Mouse (Mus musculus) left cerebral cortex, postnatal 25 days (tissue): ENCODE data around the gene Rbpms2. TPM values are rescaled to one million over a fixed set of nuclear protein-coding genes. Genes with fewer than 3 reads are reported as not detected.

Source experiments
- DNase-seq, 2 experiments: peaks; one replicate each; pipeline ENCODE4 v3.0.0; 2022; ENCODE audit warnings: low spot score in 2 of 2, mixed read lengths in 1 of 2
- intact Hi-C: fragments of 180-260 bp; cut with DNase I; formaldehyde crosslinking; loops from one replicate; pipeline ENCODE4 v1.15.1; 2025
- total RNA-seq, 2 experiments: library from RNA; stranded (reverse); gene quantifications; 2 replicates each; pipeline ENCODE4 v1.2.3; 2021

The Rbpms2 gene
- total RNA-seq = 1 to 10 TPM; 2.2 to 3.2 TPM

DNA sequence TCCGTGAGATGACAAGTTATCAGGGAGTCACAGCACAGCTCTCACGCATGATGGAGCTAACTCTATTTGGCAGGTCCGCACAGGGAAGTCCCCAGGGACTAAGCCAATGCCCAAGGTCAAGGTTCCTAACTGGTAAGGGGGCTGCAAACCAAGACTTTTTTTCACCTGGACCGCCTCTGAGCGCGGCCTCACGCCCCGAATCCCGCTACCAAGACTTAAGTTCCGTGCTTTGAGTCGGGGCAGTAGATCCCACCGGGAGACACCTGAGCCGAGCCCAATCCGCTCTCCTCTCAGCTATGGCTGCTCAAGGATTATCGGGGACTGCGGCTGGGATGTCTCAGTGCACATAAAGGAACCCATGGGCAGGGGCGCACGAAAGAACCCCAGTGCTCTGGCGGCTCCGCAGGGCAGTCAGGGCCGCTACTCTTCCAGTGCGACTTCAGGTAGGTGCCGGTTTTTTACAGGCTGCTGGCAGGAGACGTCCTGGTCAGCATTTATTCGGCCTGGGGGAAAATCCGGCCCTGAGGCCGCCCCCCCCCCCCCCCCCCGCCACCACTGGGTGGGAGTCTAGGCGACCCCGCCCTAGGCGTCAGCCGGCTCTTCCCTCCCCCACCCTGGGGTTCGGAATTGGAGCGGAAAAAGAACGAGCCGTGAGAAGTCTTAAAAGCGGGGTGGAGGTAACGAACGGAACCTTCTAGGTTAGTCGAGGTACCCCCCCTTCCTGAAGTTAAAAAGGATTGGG, at the start of gene Rbpms2:
Gene Rbpms2 (plus strand): TSS at position 624 of the 742 bp plus-strand sequence.
- intact Hi-C loops = no loop called here
- DNase-seq = no peak

DNA sequence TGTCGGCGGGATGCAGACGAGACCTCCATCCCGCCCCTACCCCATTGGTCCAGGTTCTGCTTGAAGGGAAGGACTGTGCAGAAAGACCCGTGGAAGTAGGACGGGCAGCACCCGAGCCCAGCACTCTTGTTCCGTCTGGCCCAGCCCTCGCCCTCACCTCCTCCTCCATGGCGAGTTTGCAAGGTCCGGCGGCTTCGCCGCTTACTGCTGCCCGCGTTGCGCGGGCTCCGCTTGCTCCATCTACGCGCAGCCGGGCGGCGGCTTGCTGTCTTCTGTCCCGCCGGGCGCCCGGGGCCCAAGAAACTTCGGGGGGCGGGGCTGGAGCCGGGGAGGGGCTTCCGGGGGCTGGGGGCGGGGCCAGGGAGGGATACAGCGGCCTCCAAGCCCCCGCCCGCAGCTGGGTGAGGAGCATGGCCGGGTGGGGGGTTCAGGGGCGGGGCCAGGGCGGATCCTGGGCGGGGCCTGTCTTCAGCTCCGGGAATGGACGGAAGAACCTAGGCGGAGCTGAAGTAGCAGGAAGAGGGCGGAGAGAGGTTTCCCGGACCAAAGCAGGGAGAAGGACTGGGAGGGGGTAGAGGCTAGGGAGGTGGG, 49.6 kb upstream of the Rbpms2 start, which contains the start of gene Plekho2:
Gene Plekho2 (minus strand): TSS at position 260 of the 591 bp plus-strand sequence.
- intact Hi-C loops = no loop called here
- peak; percentile 77 to 90 for DNase-seq

DNA sequence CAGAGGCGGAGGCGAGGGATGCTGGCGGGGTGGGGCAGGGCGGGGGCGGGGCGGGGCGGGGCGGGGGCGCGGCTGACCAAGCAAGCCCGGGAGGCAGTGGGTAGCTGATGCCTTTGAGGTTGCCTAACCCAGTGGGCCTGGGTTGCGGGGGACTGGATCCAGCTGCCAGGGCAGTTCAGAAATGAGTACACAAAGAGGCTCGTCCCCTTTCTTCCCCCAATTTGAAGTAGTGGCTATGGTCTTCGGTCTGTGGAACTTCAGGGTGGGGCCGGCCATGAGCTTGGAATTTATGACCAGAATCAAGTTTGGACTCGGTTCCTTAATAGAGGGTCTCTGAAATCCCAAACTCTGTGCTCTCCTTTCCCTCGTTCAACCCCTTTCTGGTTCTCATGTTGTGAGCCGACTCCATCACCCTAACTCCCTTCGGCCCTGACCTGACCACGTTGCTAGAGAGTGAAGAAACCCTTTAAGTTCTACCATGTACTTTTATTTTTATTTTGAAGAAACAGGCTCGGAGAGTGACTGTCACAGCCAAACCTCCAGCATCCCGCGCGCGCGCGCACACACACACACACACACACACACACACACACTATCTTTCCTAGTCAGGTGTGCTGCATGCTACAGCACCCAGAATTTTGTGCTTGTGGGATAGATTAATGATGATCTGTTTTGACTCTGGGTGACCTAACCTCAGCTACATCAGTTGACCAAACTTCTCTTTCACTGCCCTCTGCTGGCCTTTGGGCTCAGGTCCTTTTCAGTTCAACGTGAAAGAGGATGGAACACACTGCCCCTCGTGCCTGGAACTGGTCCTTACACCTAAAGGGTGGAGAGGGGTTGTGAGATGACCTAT, 48.8 kb upstream of the Rbpms2 start:
- intact Hi-C loops = loop anchor here (1.0 kb wide), 1 partner anchor 56 kb away; no protein-coding TSS in a partner anchor

GRCm38 (mm10) chr9:65583045-65583444, 46.4 kb upstream of the Rbpms2 start:
- no peak for DNase-seq
- intact Hi-C loops = no loop called here

More for the DNA sequence above, 48.8 kb upstream of the Rbpms2 start:
- DNase-seq = peak; percentile 64 to 76

DNA sequence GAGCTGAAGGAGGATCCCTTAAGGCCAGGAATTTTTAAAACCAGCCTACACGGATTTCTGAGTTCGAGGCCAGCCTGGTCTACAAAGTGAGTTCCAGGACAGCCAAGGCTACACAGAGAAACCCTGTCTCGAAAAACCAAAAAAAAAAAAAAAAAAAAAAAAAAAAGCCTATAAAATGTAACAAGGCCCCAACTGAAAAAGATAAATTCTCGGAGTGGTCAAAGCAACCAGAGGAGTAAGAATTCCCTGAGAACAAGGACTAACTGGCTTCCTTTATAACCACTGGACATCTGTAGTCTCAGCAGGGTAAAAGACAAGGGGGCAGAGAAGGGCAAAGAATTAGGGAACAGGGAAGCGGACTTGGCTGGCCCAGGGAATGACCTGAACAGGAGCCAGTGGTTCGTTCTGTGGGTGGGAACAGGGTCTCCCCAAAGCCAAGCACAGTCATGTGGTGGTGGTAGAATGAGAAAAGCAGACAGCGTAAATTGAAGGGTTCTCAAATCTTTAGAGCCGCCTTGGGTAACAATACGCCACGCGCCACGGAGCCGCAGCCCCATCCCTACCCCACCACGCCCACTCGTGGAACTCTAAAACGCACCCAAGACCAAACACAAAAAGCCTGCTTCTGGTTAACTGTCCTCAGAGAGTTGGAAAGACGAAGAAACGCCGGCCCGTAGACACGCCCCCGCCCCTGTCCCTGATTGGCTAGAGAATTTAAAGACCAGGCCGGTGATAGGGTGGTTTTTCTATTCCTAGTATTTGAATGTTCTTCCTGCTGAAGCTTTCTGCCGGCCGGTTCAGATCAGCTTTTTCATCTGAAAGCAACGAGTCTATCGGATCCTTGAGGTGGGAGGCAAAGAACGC, 42.8 kb upstream of the Rbpms2 start, which contains the start of gene Pif1:
Gene Pif1 (plus strand): TSS at position 755 of the 864 bp plus-strand sequence.
- DNase-seq = peak; percentile 68 to 84
- intact Hi-C loops = no loop called here

DNA sequence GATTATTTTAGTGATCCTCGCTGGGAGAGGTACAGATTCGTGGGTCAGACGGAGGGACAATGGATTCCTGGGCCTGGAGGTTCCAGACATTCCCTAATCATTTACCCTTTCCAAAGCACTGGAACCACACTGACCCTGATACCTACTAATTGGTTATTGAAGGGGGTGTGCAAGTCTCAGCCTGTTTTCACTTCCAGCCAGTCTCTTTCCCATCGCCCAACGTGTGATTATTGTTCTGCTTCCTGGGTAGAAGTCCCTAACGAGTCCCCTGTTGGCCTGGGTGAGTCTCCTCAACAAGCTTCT, 42.2 kb upstream of the Rbpms2 start:
- intact Hi-C loops = no loop called here
- no peak for DNase-seq

GRCm38 (mm10) chr9:65587573-65588358, 41.7 kb upstream of the Rbpms2 start:
- intact Hi-C loops = no loop called here
- DNase-seq = peak in 1 of 2 experiments; percentile 39

DNA sequence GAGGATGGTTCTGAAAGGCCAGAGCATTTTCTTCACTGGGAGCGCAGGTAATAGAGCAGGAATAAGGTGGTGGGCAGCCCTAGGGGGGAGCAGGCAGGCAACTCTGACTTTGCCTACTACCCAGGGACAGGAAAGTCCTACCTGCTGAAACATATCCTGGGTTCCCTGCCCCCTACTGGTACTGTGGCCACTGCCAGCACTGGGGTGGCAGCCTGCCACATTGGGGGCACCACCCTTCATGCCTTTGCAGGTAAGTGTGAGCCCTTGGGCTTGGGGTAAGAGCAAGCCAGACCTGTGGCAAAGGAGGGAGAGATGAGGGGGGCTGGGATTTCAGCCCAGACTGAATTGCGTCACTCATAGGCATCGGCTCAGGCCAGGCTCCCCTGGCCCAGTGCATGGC, 40.4 kb upstream of the Rbpms2 start:
- intact Hi-C loops = no loop called here
- no peak for DNase-seq

- intact Hi-C loops = no loop called here
- no peak for DNase-seq
These were observed 36.7 kb upstream of the Rbpms2 start for GRCm38 (mm10) chr9:65592721-65593120.

DNA sequence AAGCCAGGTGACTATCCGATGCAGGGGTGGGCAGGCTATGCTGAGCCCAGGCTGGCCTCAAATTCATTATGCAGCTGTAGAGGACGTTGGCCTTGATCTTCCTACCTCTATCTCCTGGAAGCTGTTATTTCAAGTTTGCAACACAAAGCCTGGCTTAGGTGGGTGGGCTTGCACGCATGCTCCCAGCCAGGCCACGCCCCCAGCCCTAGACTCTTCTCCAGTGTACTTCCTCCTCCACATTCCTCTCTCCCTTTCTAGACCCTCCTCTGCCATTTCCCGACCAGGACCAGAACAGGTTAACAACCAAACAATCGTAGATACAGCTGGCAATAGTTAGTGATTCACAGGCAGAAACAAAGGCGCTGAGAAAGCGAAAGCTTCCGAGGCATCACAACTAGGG, 35.9 kb upstream of the Rbpms2 start:
- no peak for DNase-seq
- intact Hi-C loops = no loop called here

- intact Hi-C loops = no loop called here
- DNase-seq = peak in 1 of 2 experiments; percentile 54
These were observed 30.6 kb upstream of the Rbpms2 start for GRCm38 (mm10) chr9:65598765-65599249.

DNA sequence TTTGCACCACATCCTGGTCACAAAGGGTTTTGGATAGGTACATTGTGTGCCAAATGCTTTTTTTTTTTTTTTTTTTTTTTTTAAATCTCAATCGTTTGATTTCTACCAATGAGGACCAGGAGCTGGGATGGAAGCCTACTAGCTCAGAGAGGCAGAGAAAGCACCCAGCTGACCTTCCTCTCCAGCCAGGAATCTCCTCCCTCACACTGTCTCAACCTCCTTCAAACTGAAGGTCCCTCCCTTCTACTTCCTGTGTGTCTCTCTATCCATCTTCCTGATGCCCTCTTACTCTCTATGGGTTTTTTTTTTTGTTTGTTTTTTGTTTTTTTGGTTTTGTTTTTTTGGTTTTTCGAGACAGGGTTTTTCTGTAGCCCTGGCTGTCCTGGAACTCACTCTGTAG, 28.5 kb upstream of the Rbpms2 start:
- intact Hi-C loops = loop anchor here (5.0 to 10.0 kb wide), 2 partner anchors 251 to 404 kb away; no protein-coding TSS in a partner anchor
- DNase-seq = no peak

DNA sequence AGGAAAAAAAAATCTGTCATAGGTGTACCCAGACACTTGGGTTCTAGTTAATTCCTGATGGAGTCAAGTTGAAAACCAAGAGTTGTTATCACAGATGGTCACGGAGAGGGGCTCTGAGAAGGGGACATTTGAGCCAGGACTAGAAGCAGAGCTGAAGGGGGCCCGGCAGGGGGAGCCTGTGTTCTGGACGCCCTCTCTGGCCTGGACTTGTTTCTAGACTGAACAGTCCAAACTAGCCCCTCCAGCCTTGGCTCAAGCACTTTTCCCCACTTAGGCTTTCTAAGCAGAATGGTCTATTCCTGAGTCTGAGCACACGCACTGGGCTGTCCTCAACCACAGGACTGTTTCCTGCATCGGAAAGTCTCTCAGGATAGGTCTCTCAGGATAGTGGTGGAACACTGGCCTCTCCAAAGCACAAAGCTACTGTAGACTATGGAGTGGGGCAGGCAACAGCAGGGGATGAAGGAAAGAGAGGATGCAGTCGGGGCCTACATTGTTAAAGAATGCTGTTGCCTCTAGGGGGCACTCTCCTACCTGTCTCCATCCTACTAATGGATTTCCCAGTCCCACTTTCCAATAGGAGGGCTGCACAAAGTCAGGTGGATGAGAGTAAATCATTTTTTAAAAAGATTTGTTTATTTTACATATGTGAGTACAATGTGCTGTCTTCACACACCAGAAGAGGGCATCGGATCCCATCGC, 25.9 kb upstream of the Rbpms2 start:
- intact Hi-C loops = loop anchor here (5.0 to 10.0 kb wide), 2 partner anchors 249 to 401 kb away; no protein-coding TSS in a partner anchor

GRCm38 (mm10) chr9:65605471-65606136, 23.8 kb upstream of the Rbpms2 start:
- DNase-seq = peak; percentile 35 to 67
- intact Hi-C loops = loop anchor here (1.0 to 10.0 kb wide), 2 partner anchors 59 to 399 kb away; no protein-coding TSS in a partner anchor

More for the DNA sequence above, 25.9 kb upstream of the Rbpms2 start:
- DNase-seq = no peak

DNA sequence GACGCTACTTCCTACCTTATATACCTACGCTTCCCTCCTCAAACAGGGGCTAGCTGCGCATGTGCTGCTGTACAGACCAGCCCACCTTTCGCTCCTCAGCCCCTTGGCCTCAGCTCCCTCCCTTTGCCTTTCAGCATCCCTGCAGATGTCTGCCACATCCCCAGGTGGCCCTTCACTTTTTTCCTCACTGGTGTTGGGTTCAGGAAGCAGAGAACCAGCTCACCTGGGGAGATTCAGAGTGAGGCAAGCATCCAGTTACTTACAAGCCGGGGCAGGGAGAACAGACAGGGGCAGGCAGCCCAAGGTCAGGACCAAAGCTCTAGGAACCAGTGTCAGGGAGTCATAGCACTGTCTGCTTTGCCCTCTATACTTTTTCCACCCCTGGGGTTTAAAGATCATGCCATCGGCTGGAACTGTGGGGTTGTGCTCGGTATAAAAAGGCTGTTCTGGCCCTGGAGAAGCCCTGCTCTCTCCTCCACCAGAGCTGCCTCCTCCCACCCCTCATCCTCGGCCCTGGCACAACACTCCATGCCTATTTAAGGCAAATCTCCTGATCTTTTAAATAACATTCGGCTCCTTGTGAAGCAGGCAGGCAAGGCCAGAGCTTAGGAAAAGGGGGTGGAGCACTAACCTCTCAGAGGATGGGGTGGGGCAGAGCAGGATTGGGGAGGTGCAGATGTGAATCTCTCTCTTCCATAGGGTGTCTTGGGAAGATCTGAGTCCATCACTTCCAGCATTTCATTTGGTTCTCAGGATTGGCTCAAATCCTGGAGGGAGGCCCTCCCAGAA, 22.9 kb upstream of the Rbpms2 start:
- no peak for DNase-seq
- intact Hi-C loops = loop anchor here (10.0 kb wide), 1 partner anchor 398 kb away; no protein-coding TSS in a partner anchor

GRCm38 (mm10) chr9:65607120-65607519, 22.3 kb upstream of the Rbpms2 start:
- intact Hi-C loops = loop anchor here (10.0 kb wide), 1 partner anchor 398 kb away; no protein-coding TSS in a partner anchor
- DNase-seq = no peak
